Mouse (Mus musculus) liver, embryonic 14.5 days (tissue): ENCODE data around the gene C2cd5.

ENCODE experiments used
- CTCF ChIP-seq: IDR thresholded peaks from 2 replicates; pipeline ENCODE4 v1.5.1; 2016; ENCODE audit warnings: antibody characterized with exemption, low read depth, control low read depth
- EP300 ChIP-seq: IDR thresholded peaks from 2 replicates; pipeline ENCODE4 v1.6.1; 2016; ENCODE audit warnings: antibody characterized with exemption, low read depth

DNA sequence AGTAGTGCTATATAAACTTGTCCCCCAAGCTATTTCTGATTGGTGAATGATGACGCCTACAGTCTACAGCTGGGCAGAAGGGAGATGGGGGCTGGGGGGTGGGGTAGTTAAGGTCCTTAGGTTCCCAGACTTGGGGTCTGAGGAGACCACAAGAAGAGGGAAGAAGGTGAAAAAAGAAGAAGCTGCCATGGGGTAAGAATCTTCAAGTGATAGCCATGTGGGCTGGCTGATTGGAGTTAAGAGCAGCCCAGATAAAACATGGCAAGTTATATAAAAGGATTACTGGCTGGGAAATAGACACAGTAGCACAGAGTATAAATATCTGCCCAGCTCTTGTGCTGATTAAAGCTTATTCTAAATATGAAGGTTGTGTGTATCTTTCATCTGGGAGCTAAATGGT is 14.0 kb downstream of the C2cd5 start:
- TF ChIP-seq CTCF = no peak
- no peak for TF ChIP-seq EP300
